In the genomic region with DNA sequence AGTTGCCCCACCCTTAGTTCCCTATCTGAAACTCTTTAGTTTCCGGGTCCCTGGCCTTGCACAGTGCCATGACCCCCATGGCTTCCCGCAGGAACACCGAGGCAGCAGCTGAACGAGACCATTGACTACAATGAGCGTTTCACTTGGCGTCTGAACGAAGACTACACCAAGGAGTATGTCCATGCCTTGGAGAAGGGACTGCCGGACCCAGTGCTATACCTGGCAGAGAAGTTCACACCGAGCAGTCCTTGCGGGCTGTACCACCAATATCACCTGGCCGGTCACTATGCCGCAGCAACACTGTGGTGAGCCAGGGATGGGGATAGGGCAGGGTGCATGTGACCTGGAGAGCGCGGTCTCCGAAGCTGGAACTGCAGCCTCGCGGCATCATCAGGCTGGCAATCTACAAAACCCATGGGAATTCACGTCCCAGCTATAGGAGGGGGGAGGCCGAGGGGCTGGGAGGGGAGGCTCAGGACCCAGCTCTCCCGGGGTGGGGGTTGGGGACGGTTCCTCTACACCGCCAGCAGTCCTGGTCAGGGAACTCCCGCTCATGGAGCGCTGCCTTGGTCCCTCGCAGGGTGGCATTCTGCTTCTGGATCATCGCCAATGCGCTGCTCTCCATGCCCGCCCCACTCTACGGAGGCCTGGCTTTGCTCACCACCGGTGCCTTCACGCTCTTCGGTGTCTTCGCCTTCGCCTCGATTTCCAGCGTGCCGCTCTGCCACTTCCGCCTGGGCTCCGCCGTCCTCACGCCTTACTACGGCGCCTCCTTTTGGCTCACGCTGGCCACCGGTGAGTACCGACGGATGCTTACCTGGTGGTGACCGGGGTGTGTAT, we compare ENCODE assay signal across 8 mouse cellular contexts. TPM values are rescaled to one million over a fixed set of nuclear protein-coding genes. Genes with fewer than 3 reads are reported as not detected.
DNase-seq lines count a peak whose midpoint lies in the region; ATAC-seq and TF ChIP-seq lines count a peak whose summit lies in the region.

No protein-coding gene starts in this region.

- no peak for TF ChIP-seq CTCF in gastrocnemius, adult 2 months (IDR thresholded peaks at IDR 0.05)
- TF ChIP-seq CTCF in heart, postnatal 0 days (IDR thresholded peaks at IDR 0.05; ENCODE audit: low read depth), result no peak

- peaks cover 94% of the 10 kb centered on the region for H3K27me3 ChIP-seq in heart, postnatal 0 days (ENCODE audit: control insufficient read depth, insufficient read depth, low read length)
- peaks cover 99% of the 10 kb centered on the region for H3K27me3 ChIP-seq in midbrain, embryonic 13.5 days

- no peaks in the 10 kb centered on the region for H3K36me3 ChIP-seq in heart, postnatal 0 days (replicated peaks; ENCODE audit: control insufficient read depth, insufficient read depth, low read length)
- H3K36me3 ChIP-seq in midbrain, embryonic 13.5 days, result no peaks in the 10 kb centered on the region

- peak overlapping the region; percentile 65 for H3K4me3 ChIP-seq in gastrocnemius, adult 2 months
- H3K4me3 ChIP-seq in heart, postnatal 0 days (ENCODE audit: low read depth, low read length), result peak overlapping the region; percentile 42
- H3K4me3 ChIP-seq in midbrain, embryonic 13.5 days (replicated peaks), result peak overlapping the region; percentile 44

- DNase-seq in gastrocnemius, adult 2 months, result peak; percentile 44
- no peak for DNase-seq in gastrocnemius, postnatal 36 days
- peak; percentile 38 to 44 for DNase-seq in cerebellum, postnatal 36 days
- peak; percentile 36 for DNase-seq in heart, postnatal 0 days (ENCODE audit: low spot score)
- peak; percentile 58 for DNase-seq in left cerebral cortex, postnatal 4 days
- DNase-seq in thymus, postnatal 14 days, result peak; percentile 66

- no peak overlapping the region for H3K9ac ChIP-seq in heart, postnatal 0 days (replicated peaks; ENCODE audit: low read depth, low read length)
- peak overlapping the region; percentile 54 for H3K9ac ChIP-seq in midbrain, embryonic 13.5 days (replicated peaks)

- no peak for TF ChIP-seq EP300 in heart, postnatal 0 days (IDR thresholded peaks at IDR 0.05; ENCODE audit: low read depth)

- H3K9me3 ChIP-seq in heart, postnatal 0 days (replicated peaks; ENCODE audit: control insufficient read depth, low read length), result no peaks in the 10 kb centered on the region
- no peaks in the 10 kb centered on the region for H3K9me3 ChIP-seq in midbrain, embryonic 13.5 days

- H3K27ac ChIP-seq in gastrocnemius, adult 2 months, result no peak overlapping the region
- no peak overlapping the region for H3K27ac ChIP-seq in heart, postnatal 0 days (ENCODE audit: low read depth)
- H3K27ac ChIP-seq in midbrain, embryonic 13.5 days, result no peak overlapping the region

- intact Hi-C loops in gastrocnemius, adult 2 months (cut with DNase I), result no loop called here
- intact Hi-C loops in gastrocnemius, postnatal 36 days (cut with DNase I), result loop anchor here (5.0 kb wide), 1 partner anchor 109 kb away; no protein-coding TSS in a partner anchor
- intact Hi-C loops in left cerebral cortex, postnatal 4 days (cut with DNase I), result loop anchor here (5.0 kb wide), 1 partner anchor 109 kb away; no protein-coding TSS in a partner anchor

- peak overlapping the region; percentile 60 for H3K4me2 ChIP-seq in heart, postnatal 0 days (ENCODE audit: low read depth, low read length)
- peak overlapping the region; percentile 82 for H3K4me2 ChIP-seq in midbrain, embryonic 13.5 days (replicated peaks)

- ATAC-seq in CD4-positive, CD25-positive, alpha-beta regulatory T cell, adult 4 months, result peak; percentile 48
- ATAC-seq in heart, postnatal 0 days (ENCODE audit: insufficient read depth, low read depth), result peak; percentile 53
- peak; percentile 52 for ATAC-seq in midbrain, embryonic 13.5 days

- WGBS in heart, postnatal 0 days, result 2% methylated on average over 48 of the region's 48 CpGs
- under 1% methylated on average over 48 of the region's 48 CpGs for WGBS in midbrain, embryonic 13.5 days

- H3K4me1 ChIP-seq in heart, postnatal 0 days (ENCODE audit: control insufficient read depth, insufficient read depth), result peaks cover 23% of the 10 kb centered on the region
- peaks cover 43% of the 10 kb centered on the region for H3K4me1 ChIP-seq in midbrain, embryonic 13.5 days (replicated peaks)

RNA-seq across cellular contexts. Expression of a gene that starts 2.6 kb away (rescaled TPM):
- total RNA-seq in gastrocnemius, adult 2 months (2021), result not detected
- total RNA-seq in gastrocnemius, postnatal 36 days (2021), result not detected
- not detected for polyA plus RNA-seq in CD4-positive, CD25-positive, alpha-beta regulatory T cell, adult 4 months (2017; shearing (Covaris generic))
- total RNA-seq in heart, postnatal 0 days (2014; rRNA removed; ENCODE audit: low replicate concordance), result not detected in 2 replicates
- polyA plus RNA-seq in heart, postnatal 0 days (2015; fragmentation: Nextera tagmentation; extraction: Ambion mirVana), result 0.10 and 0.19 TPM in 2 replicates
- total RNA-seq in left cerebral cortex, postnatal 4 days (2021), result under 1 TPM; 0.36 to 0.40 TPM
- not detected in 2 replicates for polyA plus RNA-seq in midbrain, embryonic 13.5 days (2015; fragmentation: Nextera tagmentation; extraction: Ambion mirVana)

RNA-seq across cellular contexts. Expression of a gene that starts 3.1 kb away (rescaled TPM):
- under 1 TPM; 0.06 to 0.13 TPM for total RNA-seq in gastrocnemius, adult 2 months (2021)
- under 1 TPM in 1 of 2 experiments, not detected in 1; 0.17 TPM for total RNA-seq in gastrocnemius, postnatal 36 days (2021)
- polyA plus RNA-seq in CD4-positive, CD25-positive, alpha-beta regulatory T cell, adult 4 months (2017; shearing (Covaris generic)), result not detected
- total RNA-seq in heart, postnatal 0 days (2014; rRNA removed; ENCODE audit: low replicate concordance), result 0.04 and 3.7 TPM in 2 replicates
- polyA plus RNA-seq in heart, postnatal 0 days (2015; fragmentation: Nextera tagmentation; extraction: Ambion mirVana), result 0.08 and 0.23 TPM in 2 replicates
- under 1 TPM; 0.22 to 0.58 TPM for total RNA-seq in left cerebral cortex, postnatal 4 days (2021)
- polyA plus RNA-seq in midbrain, embryonic 13.5 days (2015; fragmentation: Nextera tagmentation; extraction: Ambion mirVana), result 0.04 TPM in 1 of 2 replicates, not detected in the other

RNA-seq across cellular contexts. Expression of a gene that starts 12.2 kb away (rescaled TPM):
- under 1 TPM; 0.28 to 0.95 TPM for total RNA-seq in gastrocnemius, adult 2 months (2021)
- total RNA-seq in gastrocnemius, postnatal 36 days (2021), result under 1 TPM; 0.41 to 0.49 TPM
- not detected for polyA plus RNA-seq in CD4-positive, CD25-positive, alpha-beta regulatory T cell, adult 4 months (2017; shearing (Covaris generic))
- not detected in 2 replicates for total RNA-seq in heart, postnatal 0 days (2014; rRNA removed; ENCODE audit: low replicate concordance)
- not detected in 2 replicates for polyA plus RNA-seq in heart, postnatal 0 days (2015; fragmentation: Nextera tagmentation; extraction: Ambion mirVana)
- under 1 TPM; 0.40 to 0.66 TPM for total RNA-seq in left cerebral cortex, postnatal 4 days (2021)
- polyA plus RNA-seq in midbrain, embryonic 13.5 days (2015; fragmentation: Nextera tagmentation; extraction: Ambion mirVana), result 0.20 and 0.39 TPM in 2 replicates

RNA-seq across cellular contexts. Expression of a gene that starts 14.2 kb away (rescaled TPM):
- under 1 TPM; 0.43 to 0.73 TPM for total RNA-seq in gastrocnemius, adult 2 months (2021)
- under 1 TPM; 0.47 to 0.66 TPM for total RNA-seq in gastrocnemius, postnatal 36 days (2021)
- polyA plus RNA-seq in CD4-positive, CD25-positive, alpha-beta regulatory T cell, adult 4 months (2017; shearing (Covaris generic)), result not detected
- total RNA-seq in heart, postnatal 0 days (2014; rRNA removed; ENCODE audit: low replicate concordance), result not detected in 2 replicates
- polyA plus RNA-seq in heart, postnatal 0 days (2015; fragmentation: Nextera tagmentation; extraction: Ambion mirVana), result not detected in 2 replicates
- under 1 TPM; 0.12 to 0.36 TPM for total RNA-seq in left cerebral cortex, postnatal 4 days (2021)
- polyA plus RNA-seq in midbrain, embryonic 13.5 days (2015; fragmentation: Nextera tagmentation; extraction: Ambion mirVana), result 0.13 and 0.15 TPM in 2 replicates

Comparison
In these comparisons a context has a peak if more than half of its experiments do, and no peak if none do; other contexts are left out.
1. DNase-seq: peak in gastrocnemius, adult 2 months (single experiment), cerebellum, postnatal 36 days (2 of 2), heart, postnatal 0 days (single experiment), left cerebral cortex, postnatal 4 days (single experiment) and thymus, postnatal 14 days (single experiment); none in gastrocnemius, postnatal 36 days (0 of 2).
2. Peak in every context shown above with its lines, with median percentiles within 50 percentile points of each other: H3K4me3 ChIP-seq and ATAC-seq.